9 mouse cellular contexts compared by ENCODE assay signal in genomic region chr2:127481841-127482532, GRCm38 (mm10). TPM values are rescaled to one million over a fixed set of nuclear protein-coding genes. Genes with fewer than 3 reads are reported as not detected.
DNase-seq lines count a peak whose midpoint lies in the region; ATAC-seq and TF ChIP-seq lines count a peak whose summit lies in the region.
"Had no signal": no experiment of that assay in that cellular context is flagged by ENCODE, and none has a peak within 500 bp of the region (broad histone marks: within the 10 kb centered on the region; RNA-seq: fewer than 3 reads in every experiment).

No protein-coding gene starts in this region.

- intact Hi-C loops in heart, postnatal 10 days (cut with DNase I): no loop called here

- no peak for TF ChIP-seq EP300 in stomach, postnatal 0 days (optimal IDR thresholded peaks at IDR 0.05)

- no peak overlapping the region for H3K27ac ChIP-seq in liver, embryonic 16.5 days (ENCODE audit: low read length)
- H3K27ac ChIP-seq in stomach, postnatal 0 days (replicated peaks): no peak overlapping the region

- WGBS in liver, embryonic 16.5 days (ENCODE audit: insufficient replicate concordance): 1% methylated on average over 56 of the region's 59 CpGs
- 1% methylated on average over 44 of the region's 59 CpGs for WGBS in stomach, postnatal 0 days

- DNase-seq in heart, adult 11 months: peak; percentile 96
- DNase-seq in heart, adult 8-10 months (ENCODE audit: low spot score): no peak
- peak; percentile 41 for DNase-seq in embryo, embryonic 10 days (ENCODE audit: low spot score)
- peak; percentile 21 to 31 for DNase-seq in heart, postnatal 10 days
- DNase-seq in stomach, postnatal 0 days (ENCODE audit: low spot score): no peak
- no peak for DNase-seq in T-cell, adult 2 months (ENCODE audit: low spot score)
- DNase-seq in cerebellum, adult 18-20 months: no peak

- peaks cover 2% of the 10 kb centered on the region for H3K4me1 ChIP-seq in liver, embryonic 16.5 days (ENCODE audit: control insufficient read depth, low read depth, low read length)
- 0 out of 2 replicates have a peak, but pooled peaks cover 2% of the 10 kb centered on the region for H3K4me1 ChIP-seq in stomach, postnatal 0 days (replicated peaks; ENCODE audit: control insufficient read depth, insufficient read depth)

- no peaks in the 10 kb centered on the region for H3K36me3 ChIP-seq in liver, embryonic 16.5 days (ENCODE audit: control insufficient read depth, insufficient read depth)
- H3K36me3 ChIP-seq in stomach, postnatal 0 days (ENCODE audit: control insufficient read depth, insufficient read depth, low read length): no peaks in the 10 kb centered on the region

- H3K9ac ChIP-seq in liver, embryonic 16.5 days (ENCODE audit: low read depth, low read length): no peak overlapping the region
- H3K9ac ChIP-seq in stomach, postnatal 0 days (ENCODE audit: low read length): peak overlapping the region; percentile 52

- H3K9me3 ChIP-seq in liver, embryonic 16.5 days (replicated peaks; ENCODE audit: control insufficient read depth, low read length): no peaks in the 10 kb centered on the region
- no peaks in the 10 kb centered on the region for H3K9me3 ChIP-seq in stomach, postnatal 0 days (ENCODE audit: control insufficient read depth, low read length)

- peaks cover 59% of the 10 kb centered on the region for H3K27me3 ChIP-seq in liver, embryonic 16.5 days (ENCODE audit: control insufficient read depth, insufficient read depth, low read depth, low read length)
- peaks cover 10% of the 10 kb centered on the region for H3K27me3 ChIP-seq in stomach, postnatal 0 days (ENCODE audit: control insufficient read depth, insufficient read depth, low read length)

- TF ChIP-seq CTCF in stomach, postnatal 0 days (IDR thresholded peaks at IDR 0.05; ENCODE audit: low read depth): peak; percentile 42

- peak overlapping the region; percentile 57 for H3K4me2 ChIP-seq in liver, embryonic 16.5 days (ENCODE audit: low read depth, low read length)
- peak overlapping the region; percentile 82 for H3K4me2 ChIP-seq in stomach, postnatal 0 days (replicated peaks; ENCODE audit: low read depth)

- H3K4me3 ChIP-seq in liver, embryonic 16.5 days (ENCODE audit: low read depth, low read length): peak overlapping the region; percentile 41
- H3K4me3 ChIP-seq in stomach, postnatal 0 days (ENCODE audit: low read depth, low read length): peak overlapping the region; percentile 53

- ATAC-seq in liver, embryonic 16.5 days (ENCODE audit: low read depth): no peak
- ATAC-seq in stomach, postnatal 0 days (ENCODE audit: low FRiP score, low TSS enrichment): peak; percentile 22; the same call in 1 of the 2 replicates

RNA-seq across cellular contexts. Expression of gene Fahd2a, which starts 37.6 kb away (rescaled TPM):
- 10 to 100 TPM; 42.1 to 59.5 (median 52.5) TPM for total RNA-seq in heart, adult 8-10 months (2022)
- total RNA-seq in heart, postnatal 10 days (2021): 10 to 100 TPM; 25.2 to 25.3 TPM
- 15.6 and 15.8 TPM in 2 replicates for polyA plus RNA-seq in liver, embryonic 16.5 days (2015; fragmentation: Nextera tagmentation; extraction: Ambion mirVana)
- polyA plus RNA-seq in stomach, postnatal 0 days (2015; fragmentation: Nextera tagmentation; extraction: Ambion mirVana): 27.3 and 30.9 TPM in 2 replicates

RNA-seq across cellular contexts. Expression of gene Kcnip3, which starts 39.9 kb away (rescaled TPM):
- 1 to 10 TPM in 3 of 4 experiments, under 1 TPM in 1; 0.86 to 1.3 (median 1.2) TPM for total RNA-seq in heart, adult 8-10 months (2022)
- total RNA-seq in heart, postnatal 10 days (2021): 1 to 10 TPM; 1.2 to 1.8 TPM
- polyA plus RNA-seq in liver, embryonic 16.5 days (2015; fragmentation: Nextera tagmentation; extraction: Ambion mirVana): 0.23 and 0.31 TPM in 2 replicates
- 1.2 TPM in 2 replicates for polyA plus RNA-seq in stomach, postnatal 0 days (2015; fragmentation: Nextera tagmentation; extraction: Ambion mirVana)

RNA-seq across cellular contexts. Expression of gene Gpat2, which starts 57.0 kb away (rescaled TPM):
- not detected for total RNA-seq in heart, adult 8-10 months (2022)
- not detected for total RNA-seq in heart, postnatal 10 days (2021)
- 0.28 and 0.38 TPM in 2 replicates for polyA plus RNA-seq in liver, embryonic 16.5 days (2015; fragmentation: Nextera tagmentation; extraction: Ambion mirVana)
- polyA plus RNA-seq in stomach, postnatal 0 days (2015; fragmentation: Nextera tagmentation; extraction: Ambion mirVana): 0.34 TPM in 2 replicates

RNA-seq across cellular contexts. Expression of gene Prom2, which starts 59.3 kb away (rescaled TPM):
- total RNA-seq in heart, adult 8-10 months (2022): under 1 TPM; 0.12 to 0.88 (median 0.25) TPM
- under 1 TPM in 1 of 2 experiments, not detected in 1; 0.17 TPM for total RNA-seq in heart, postnatal 10 days (2021)
- polyA plus RNA-seq in liver, embryonic 16.5 days (2015; fragmentation: Nextera tagmentation; extraction: Ambion mirVana): 0.05 TPM in 1 of 2 replicates, not detected in the other
- 17.2 and 20.5 TPM in 2 replicates for polyA plus RNA-seq in stomach, postnatal 0 days (2015; fragmentation: Nextera tagmentation; extraction: Ambion mirVana)
- total RNA-seq: gastrocnemius, postnatal 4 days had no signal

Comparison
In these comparisons a context has a peak if more than half of its experiments do, and no peak if none do; other contexts are left out.
1. DNase-seq: peak in heart, adult 11 months (single experiment), embryo, embryonic 10 days (single experiment) and heart, postnatal 10 days (2 of 2); none in heart, adult 8-10 months (single experiment), stomach, postnatal 0 days (single experiment), T-cell, adult 2 months (single experiment) and cerebellum, adult 18-20 months (0 of 2).